Mouse (Mus musculus): ENCODE measurements around the gene Rnf19b. TPM values are rescaled to one million over a fixed set of nuclear protein-coding genes. Genes with fewer than 3 reads are reported as not detected.

Gene Rnf19b
- polyA plus RNA-seq, 1 experiment from 2014 or later, result 4.9 TPM

- WGBS, result 69% methylated on average over 3 of the region's 3 CpGs
- no peak overlapping the region for H3K4me3 ChIP-seq (ENCODE audit: low read length)
- H3K27ac ChIP-seq (ENCODE audit: low read length), result no peak overlapping the region
- H3K4me1 ChIP-seq (ENCODE audit: control insufficient read depth, insufficient read depth, low read length), result no peaks in the 10 kb centered on the region; the same call in 1 of the 2 replicates
- no peak overlapping the region for H3K9ac ChIP-seq (ENCODE audit: low read length)
- H3K4me2 ChIP-seq (ENCODE audit: low read depth, low read length), result no peak overlapping the region
- H3K27me3 ChIP-seq (ENCODE audit: control insufficient read depth, insufficient read depth, low read length), result no peaks in the 10 kb centered on the region; the same call in 1 of the 2 replicates
- H3K36me3 ChIP-seq (ENCODE audit: control insufficient read depth, insufficient read depth), result peaks cover 38% of the 10 kb centered on the region
- no peaks in the 10 kb centered on the region for H3K9me3 ChIP-seq (replicated peaks; ENCODE audit: control insufficient read depth, low read length)
- no peak for ATAC-seq (replicated peaks; ENCODE audit: extremely low read depth, insufficient read depth, low FRiP score)
Measured at GRCm38 (mm10) chr4:129081939-129082338, 23.9 kb downstream of the Rnf19b start.

GRCm38 (mm10) chr4:129082379-129083115 lies 24.5 kb downstream of the Rnf19b start:
- 41% methylated on average over 10 of the region's 10 CpGs for WGBS
- no peak overlapping the region for H3K9ac ChIP-seq (ENCODE audit: low read length)
- H3K4me3 ChIP-seq (ENCODE audit: low read length), result no peak overlapping the region
- no peak overlapping the region for H3K4me2 ChIP-seq (ENCODE audit: low read depth, low read length)
- ATAC-seq (replicated peaks; ENCODE audit: extremely low read depth, insufficient read depth, low FRiP score), result peak; percentile 77
- H3K9me3 ChIP-seq (replicated peaks; ENCODE audit: control insufficient read depth, low read length), result no peaks in the 10 kb centered on the region
- no peaks in the 10 kb centered on the region; the same call in 1 of the 2 replicates for H3K4me1 ChIP-seq (ENCODE audit: control insufficient read depth, insufficient read depth, low read length)
- peaks cover 37% of the 10 kb centered on the region for H3K36me3 ChIP-seq (ENCODE audit: control insufficient read depth, insufficient read depth)
- H3K27me3 ChIP-seq (ENCODE audit: control insufficient read depth, insufficient read depth, low read length), result no peaks in the 10 kb centered on the region; the same call in 1 of the 2 replicates
- 0 out of 2 replicates have a peak overlapping the region, but pooled peaks have one; percentile 9 for H3K27ac ChIP-seq (ENCODE audit: low read length)

GRCm38 (mm10) chr4:129084896-129085295 lies 26.8 kb downstream of the Rnf19b start:
- Histone ChIP-seq H3K36me3 (ENCODE audit: control insufficient read depth, insufficient read depth) (peaks cover 15% of the 10 kb centered on the region; the same call in 1 of the 2 replicates), H3K27me3 (ENCODE audit: control insufficient read depth, insufficient read depth, low read length) (peaks cover 2% of the 10 kb centered on the region; the same call in 1 of the 2 replicates), H3K4me3 (ENCODE audit: low read length) (no peak overlapping the region), H3K4me1 (ENCODE audit: control insufficient read depth, insufficient read depth, low read length) (no peaks in the 10 kb centered on the region; the same call in 1 of the 2 replicates), H3K9me3 (replicated peaks; ENCODE audit: control insufficient read depth, low read length) (no peaks in the 10 kb centered on the region), H3K9ac (ENCODE audit: low read length) (no peak overlapping the region), H3K27ac (ENCODE audit: low read length) (no peak overlapping the region), H3K4me2 (ENCODE audit: low read depth, low read length) (no peak overlapping the region)
- 92% methylated on average over 9 of the region's 9 CpGs for WGBS
- ATAC-seq (replicated peaks; ENCODE audit: extremely low read depth, insufficient read depth, low FRiP score), result no peak

GRCm38 (mm10) chr4:129086078-129086477 lies 28.0 kb downstream of the Rnf19b start:
- Histone ChIP-seq H3K27ac (ENCODE audit: low read length) (no peak overlapping the region), H3K4me2 (ENCODE audit: low read depth, low read length) (no peak overlapping the region), H3K4me1 (ENCODE audit: control insufficient read depth, insufficient read depth, low read length) (no peaks in the 10 kb centered on the region; the same call in 1 of the 2 replicates), H3K4me3 (ENCODE audit: low read length) (no peak overlapping the region), H3K9ac (ENCODE audit: low read length) (no peak overlapping the region), H3K36me3 (ENCODE audit: control insufficient read depth, insufficient read depth) (peaks cover 6% of the 10 kb centered on the region; the same call in 1 of the 2 replicates), H3K9me3 (replicated peaks; ENCODE audit: control insufficient read depth, low read length) (no peaks in the 10 kb centered on the region), H3K27me3 (ENCODE audit: control insufficient read depth, insufficient read depth, low read length) (peaks cover 2% of the 10 kb centered on the region; the same call in 1 of the 2 replicates)
- ATAC-seq (replicated peaks; ENCODE audit: extremely low read depth, insufficient read depth, low FRiP score), result no peak
- 30% methylated on average over 8 of the region's 8 CpGs for WGBS

GRCm38 (mm10) chr4:129087850-129088249 lies 29.8 kb downstream of the Rnf19b start:
- Histone ChIP-seq H3K4me3 (ENCODE audit: low read length) (no peak overlapping the region), H3K27ac (ENCODE audit: low read length) (no peak overlapping the region), H3K36me3 (ENCODE audit: control insufficient read depth, insufficient read depth) (peaks cover 6% of the 10 kb centered on the region; the same call in 1 of the 2 replicates), H3K4me2 (ENCODE audit: low read depth, low read length) (no peak overlapping the region), H3K4me1 (ENCODE audit: control insufficient read depth, insufficient read depth, low read length) (no peaks in the 10 kb centered on the region), H3K9ac (ENCODE audit: low read length) (no peak overlapping the region), H3K9me3 (replicated peaks; ENCODE audit: control insufficient read depth, low read length) (no peaks in the 10 kb centered on the region), H3K27me3 (ENCODE audit: control insufficient read depth, insufficient read depth, low read length) (peaks cover 2% of the 10 kb centered on the region; the same call in 1 of the 2 replicates)
- WGBS, result 43% methylated on average over 5 of the region's 5 CpGs
- ATAC-seq (replicated peaks; ENCODE audit: extremely low read depth, insufficient read depth, low FRiP score), result no peak

GRCm38 (mm10) chr4:129095276-129095675 lies 37.2 kb downstream of the Rnf19b start:
- WGBS, result 28% methylated on average over 15 of the region's 15 CpGs
- peaks cover 8% of the 10 kb centered on the region; the same call in 1 of the 2 replicates for H3K27me3 ChIP-seq (ENCODE audit: control insufficient read depth, insufficient read depth, low read length)
- H3K9me3 ChIP-seq (replicated peaks; ENCODE audit: control insufficient read depth, low read length), result 0 out of 2 replicates have a peak, but pooled peaks cover 2% of the 10 kb centered on the region
- H3K4me2 ChIP-seq (ENCODE audit: low read depth, low read length), result no peak overlapping the region
- no peak for ATAC-seq (replicated peaks; ENCODE audit: extremely low read depth, insufficient read depth, low FRiP score)
- H3K36me3 ChIP-seq (ENCODE audit: control insufficient read depth, insufficient read depth), result no peaks in the 10 kb centered on the region
- H3K9ac ChIP-seq (ENCODE audit: low read length), result no peak overlapping the region
- H3K27ac ChIP-seq (ENCODE audit: low read length), result no peak overlapping the region
- no peak overlapping the region for H3K4me3 ChIP-seq (ENCODE audit: low read length)
- H3K4me1 ChIP-seq (ENCODE audit: control insufficient read depth, insufficient read depth, low read length), result no peaks in the 10 kb centered on the region

GRCm38 (mm10) chr4:129097006-129097405 lies 38.9 kb downstream of the Rnf19b start:
- no peak overlapping the region for H3K4me2 ChIP-seq (ENCODE audit: low read depth, low read length)

GRCm38 (mm10) chr4:129102133-129102829 lies 44.2 kb downstream of the Rnf19b start:
- H3K4me2 ChIP-seq (ENCODE audit: low read depth, low read length), result no peak overlapping the region
- no peak for ATAC-seq (replicated peaks; ENCODE audit: extremely low read depth, insufficient read depth, low FRiP score)
- 0 out of 2 replicates have a peak, but pooled peaks cover 3% of the 10 kb centered on the region for H3K4me1 ChIP-seq (ENCODE audit: control insufficient read depth, insufficient read depth, low read length)
- peaks cover 44% of the 10 kb centered on the region for H3K27me3 ChIP-seq (ENCODE audit: control insufficient read depth, insufficient read depth, low read length)
- no peak overlapping the region for H3K9ac ChIP-seq (ENCODE audit: low read length)
- 0 out of 2 replicates have a peak, but pooled peaks cover 2% of the 10 kb centered on the region for H3K9me3 ChIP-seq (replicated peaks; ENCODE audit: control insufficient read depth, low read length)
- H3K36me3 ChIP-seq (ENCODE audit: control insufficient read depth, insufficient read depth), result no peaks in the 10 kb centered on the region
- no peak overlapping the region for H3K4me3 ChIP-seq (ENCODE audit: low read length)
- WGBS, result 59% methylated on average over 14 of the region's 14 CpGs
- H3K27ac ChIP-seq (ENCODE audit: low read length), result no peak overlapping the region

More at GRCm38 (mm10) chr4:129097006-129097405, 38.9 kb downstream of the Rnf19b start:
- H3K36me3 ChIP-seq (ENCODE audit: control insufficient read depth, insufficient read depth), result no peaks in the 10 kb centered on the region
- 0 out of 2 replicates have a peak, but pooled peaks cover 2% of the 10 kb centered on the region for H3K9me3 ChIP-seq (replicated peaks; ENCODE audit: control insufficient read depth, low read length)
- 71% methylated on average over 7 of the region's 7 CpGs for WGBS
- H3K9ac ChIP-seq (ENCODE audit: low read length), result no peak overlapping the region
- no peak overlapping the region for H3K4me3 ChIP-seq (ENCODE audit: low read length)
- peaks cover 8% of the 10 kb centered on the region; the same call in 1 of the 2 replicates for H3K27me3 ChIP-seq (ENCODE audit: control insufficient read depth, insufficient read depth, low read length)
- no peaks in the 10 kb centered on the region for H3K4me1 ChIP-seq (ENCODE audit: control insufficient read depth, insufficient read depth, low read length)
- no peak for ATAC-seq (replicated peaks; ENCODE audit: extremely low read depth, insufficient read depth, low FRiP score)
- H3K27ac ChIP-seq (ENCODE audit: low read length), result no peak overlapping the region

Data from heart, embryonic 16.5 days (tissue).